Mouse (Mus musculus): ENCODE measurements at regions not wholly inside any gene's neighbourhood (a gene's known extent, or its start where the extent isn't known, plus 50 kb on each side); places are given as distances from the start of the nearest gene placed in this dataset.

GRCm38 (mm10) chr3:41413771-41414170 lies 141.8 kb upstream of the Jade1 start:
- TF ChIP-seq CTCF (IDR thresholded peaks at IDR 0.05; ENCODE audit: low read depth, low read length) (no peak), GATA1 (IDR thresholded peaks at IDR 0.05; ENCODE audit: borderline replicate concordance, low read length) (no peak), POLR2AphosphoS5 (IDR thresholded peaks at IDR 0.05; ENCODE audit: insufficient replicate concordance, low read depth, low read length) (no peak), TAL1 (conservative IDR thresholded peaks at IDR 0.05; ENCODE audit: low read depth, low read length) (no peak), GATA2 (IDR thresholded peaks at IDR 0.05; ENCODE audit: borderline replicate concordance, low read depth, low read length) (no peak)
